ENCODE assay signal across 8 mouse cellular contexts in the genomic region with DNA sequence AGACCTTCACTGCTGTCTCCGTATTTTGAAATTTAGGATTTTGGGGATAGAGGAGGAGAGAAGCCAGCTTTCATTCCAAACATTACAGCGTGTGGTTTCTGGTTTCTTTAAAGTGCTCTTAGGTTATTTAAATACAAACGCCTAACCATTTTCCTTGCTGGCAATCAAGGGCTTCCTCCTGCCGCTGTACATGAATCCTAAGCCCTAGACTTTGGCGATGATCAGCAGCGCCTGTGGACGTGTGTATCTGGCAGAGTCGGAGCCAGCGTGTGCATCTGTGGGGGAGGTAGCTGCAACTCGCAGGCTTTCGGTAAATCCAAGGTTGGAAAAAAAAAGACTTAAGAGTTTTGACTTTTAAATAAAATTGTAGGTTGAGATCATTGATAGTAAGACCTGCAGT. TPM values are rescaled to one million over a fixed set of nuclear protein-coding genes. Genes with fewer than 3 reads are reported as not detected.
A peak's percentile ranks its signal among the peaks of the same experiment; 100 is the strongest.
DNase-seq lines count a peak whose midpoint lies in the region; ATAC-seq lines count a peak whose summit lies in the region.

No protein-coding gene starts in this region.

- DNase-seq in kidney, adult 8-10 months: no peak
- DNase-seq in forebrain, embryonic 14.5 days (ENCODE audit: low spot score): peak; percentile 77
- DNase-seq in limb, embryonic 10.5 days (ENCODE audit: low spot score): peak; percentile 52
- no peak for DNase-seq in layer of hippocampus, postnatal 14 days (ENCODE audit: low spot score in 2 of 2)
- DNase-seq in right cerebral cortex, postnatal 14 days: no peak

- peak overlapping the region; percentile 87 for H3K4me2 ChIP-seq in kidney, embryonic 14.5 days (replicated peaks; ENCODE audit: low read depth, low read length)
- peak overlapping the region; percentile 91 for H3K4me2 ChIP-seq in forebrain, embryonic 14.5 days (ENCODE audit: low read length)
- H3K4me2 ChIP-seq in neural tube, embryonic 12.5 days (replicated peaks): peak overlapping the region; percentile 77

- no peaks in the 10 kb centered on the region for H3K36me3 ChIP-seq in kidney, embryonic 14.5 days (ENCODE audit: control insufficient read depth, insufficient read depth, low read length)
- no peaks in the 10 kb centered on the region for H3K36me3 ChIP-seq in forebrain, embryonic 14.5 days (ENCODE audit: control insufficient read depth, insufficient read depth, low read length)
- H3K36me3 ChIP-seq in limb, embryonic 10.5 days: peaks cover 7% of the 10 kb centered on the region; the same call in 1 of the 2 replicates
- no peaks in the 10 kb centered on the region for H3K36me3 ChIP-seq in neural tube, embryonic 12.5 days

- no peaks in the 10 kb centered on the region for H3K9me3 ChIP-seq in kidney, embryonic 14.5 days (ENCODE audit: control insufficient read depth, low read length)
- H3K9me3 ChIP-seq in forebrain, embryonic 14.5 days (replicated peaks; ENCODE audit: control insufficient read depth, low read length): no peaks in the 10 kb centered on the region
- H3K9me3 ChIP-seq in limb, embryonic 10.5 days (replicated peaks): no peaks in the 10 kb centered on the region
- H3K9me3 ChIP-seq in neural tube, embryonic 12.5 days: no peaks in the 10 kb centered on the region

- H3K4me3 ChIP-seq in kidney, embryonic 14.5 days (ENCODE audit: low read length): peak overlapping the region; percentile 60
- peak overlapping the region; percentile 67 for H3K4me3 ChIP-seq in brown adipose tissue, adult 24 weeks (ENCODE audit: insufficient read depth, low read depth, low read length)
- H3K4me3 ChIP-seq in forebrain, embryonic 14.5 days (ENCODE audit: low read depth, low read length): peak overlapping the region; percentile 56
- peak overlapping the region; percentile 66 for H3K4me3 ChIP-seq in limb, embryonic 10.5 days
- peak overlapping the region; percentile 52 for H3K4me3 ChIP-seq in neural tube, embryonic 12.5 days

- no peak; the same call in 1 of the 2 replicates for ATAC-seq in kidney, embryonic 14.5 days (ENCODE audit: low FRiP score, low TSS enrichment)
- ATAC-seq in forebrain, embryonic 14.5 days: peak; percentile 67
- peak; percentile 62; the same call in 1 of the 2 replicates for ATAC-seq in neural tube, embryonic 12.5 days (ENCODE audit: low FRiP score, low read depth)

- H3K4me1 ChIP-seq in kidney, embryonic 14.5 days (ENCODE audit: control insufficient read depth, insufficient read depth, low read length): no peaks in the 10 kb centered on the region
- H3K4me1 ChIP-seq in brown adipose tissue, adult 24 weeks (ENCODE audit: control insufficient read depth, insufficient read depth, insufficient read length, low read length): no peaks in the 10 kb centered on the region; the same call in 1 of the 2 replicates
- peaks cover 5% of the 10 kb centered on the region; the same call in 1 of the 2 replicates for H3K4me1 ChIP-seq in forebrain, embryonic 14.5 days (ENCODE audit: control insufficient read depth, insufficient read depth, low read length)
- H3K4me1 ChIP-seq in limb, embryonic 10.5 days: peaks cover 38% of the 10 kb centered on the region
- H3K4me1 ChIP-seq in neural tube, embryonic 12.5 days: no peaks in the 10 kb centered on the region; the same call in 1 of the 2 replicates

- H3K27me3 ChIP-seq in kidney, embryonic 14.5 days (ENCODE audit: control insufficient read depth, insufficient read depth, low read length): no peaks in the 10 kb centered on the region
- H3K27me3 ChIP-seq in forebrain, embryonic 14.5 days (replicated peaks; ENCODE audit: control insufficient read depth, insufficient read depth, low read length): no peaks in the 10 kb centered on the region
- H3K27me3 ChIP-seq in limb, embryonic 10.5 days (ENCODE audit: low read depth, poor library complexity, severe bottlenecking): no peaks in the 10 kb centered on the region
- H3K27me3 ChIP-seq in neural tube, embryonic 12.5 days (replicated peaks): peaks cover 5% of the 10 kb centered on the region; the same call in 1 of the 2 replicates

- WGBS in kidney, embryonic 14.5 days: under 1% methylated on average over 11 of the region's 11 CpGs
- 3% methylated on average over 11 of the region's 11 CpGs for WGBS in forebrain, embryonic 14.5 days
- 2% methylated on average over 11 of the region's 11 CpGs for WGBS in limb, embryonic 10.5 days
- WGBS in neural tube, embryonic 12.5 days: 1% methylated on average over 11 of the region's 11 CpGs

- H3K27ac ChIP-seq in kidney, embryonic 14.5 days (ENCODE audit: low read depth, low read length): no peak overlapping the region
- H3K27ac ChIP-seq in brown adipose tissue, adult 24 weeks (replicated peaks; ENCODE audit: low read depth, low read length): no peak overlapping the region
- no peak overlapping the region for H3K27ac ChIP-seq in forebrain, embryonic 14.5 days (ENCODE audit: low read depth, low read length)
- H3K27ac ChIP-seq in limb, embryonic 10.5 days: peak overlapping the region; percentile 85
- no peak overlapping the region for H3K27ac ChIP-seq in neural tube, embryonic 12.5 days

- peak overlapping the region; percentile 47; the same call in 1 of the 2 replicates for H3K9ac ChIP-seq in kidney, embryonic 14.5 days (ENCODE audit: low read depth, low read length)
- peak overlapping the region; percentile 72 for H3K9ac ChIP-seq in forebrain, embryonic 14.5 days (ENCODE audit: low read length)
- H3K9ac ChIP-seq in neural tube, embryonic 12.5 days: peak overlapping the region; percentile 48; the same call in 1 of the 2 replicates

RNA-seq across cellular contexts. Expression of gene Slc1a3, which starts 1.0 kb away (rescaled TPM):
- polyA plus RNA-seq in kidney, embryonic 14.5 days (2014; fragmentation: Nextera tagmentation; extraction: Ambion mirVana): 14.7 and 16.8 TPM in 2 replicates
- 32.5 and 36.7 TPM in 2 replicates for polyA plus RNA-seq in brown adipose tissue, adult 24 weeks (2012; ENCODE audit: insufficient read depth, insufficient read length, missing spikeins)
- polyA plus RNA-seq in forebrain, embryonic 14.5 days (2014; fragmentation: Nextera tagmentation; extraction: Ambion mirVana): 102 and 128 TPM in 2 replicates
- 19.9 and 24.1 TPM in 2 replicates for polyA plus RNA-seq in limb, embryonic 10.5 days (2016; fragmentation: Nextera tagmentation; extraction: Ambion mirVana)
- 83.3 and 85.3 TPM in 2 replicates for polyA plus RNA-seq in neural tube, embryonic 12.5 days (2016; fragmentation: Nextera tagmentation; extraction: Ambion mirVana)
- 100 to 1,000 TPM; 440 to 480 TPM for total RNA-seq in layer of hippocampus, postnatal 14 days (2021)

Comparison
In these comparisons a context has a peak if more than half of its experiments do, and no peak if none do; other contexts are left out.
1. DNase-seq: peak in forebrain, embryonic 14.5 days (single experiment) and limb, embryonic 10.5 days (single experiment); none in kidney, adult 8-10 months (0 of 2), layer of hippocampus, postnatal 14 days (0 of 2) and right cerebral cortex, postnatal 14 days (single experiment).
2. Peak in every context shown above with its lines, with median percentiles within 50 percentile points of each other: H3K4me2 ChIP-seq, H3K4me3 ChIP-seq and H3K9ac ChIP-seq.